Mouse (Mus musculus) hindbrain, embryonic 12.5 days (tissue): ENCODE results near the gene Kbtbd12. TPM values are rescaled to one million over a fixed set of nuclear protein-coding genes. Genes with fewer than 3 reads are reported as not detected.

Source experiments
- ATAC-seq: fragments of 200-750 bp; cut with Nextera tagmentation; 2 replicates; pipeline ENCODE4 v1.8.0; 2017; ENCODE audit warnings: moderate TSS enrichment; ENCODE audit not compliant: low FRiP score
- H3K27ac ChIP-seq: fragments of 300-500 bp; sonication (generic); 2 replicates; pipeline ENCODE4 v1.5.1; 2016; ENCODE audit warnings: mild to moderate bottlenecking
- H3K27me3 ChIP-seq: fragments of 300-500 bp; sonication (generic); 2 replicates; pipeline ENCODE4 v1.6.1; 2016; ENCODE audit warnings: mild to moderate bottlenecking
- H3K36me3 ChIP-seq: fragments of 300-500 bp; sonication (generic); 2 replicates; pipeline ENCODE4 v1.6.1; 2016; ENCODE audit warnings: mild to moderate bottlenecking
- H3K4me1 ChIP-seq: fragments of 300-500 bp; sonication (generic); 2 replicates; pipeline ENCODE4 v1.6.1; 2016
- H3K4me2 ChIP-seq: fragments of 300-500 bp; sonication (generic); replicated peaks from 2 replicates; pipeline ENCODE4 v1.6.1; 2016; ENCODE audit warnings: mild to moderate bottlenecking
- H3K4me3 ChIP-seq: fragments of 300-500 bp; sonication (generic); 2 replicates; pipeline ENCODE4 v1.5.1; 2016; ENCODE audit warnings: mild to moderate bottlenecking
- H3K9ac ChIP-seq: fragments of 300-500 bp; sonication (generic); 2 replicates; pipeline ENCODE4 v1.6.1; 2016; ENCODE audit warnings: mild to moderate bottlenecking, moderate library complexity
- H3K9me3 ChIP-seq: fragments of 300-500 bp; sonication (generic); replicated peaks from 2 replicates; pipeline ENCODE4 v1.6.1; 2016; ENCODE audit warnings: mild to moderate bottlenecking
- WGBS: fragments of 180-500 bp; shearing (Covaris S2); methylation state at CpG from one replicate; pipeline ENCODE4 v1.1.7; 2016; 5-methylcytosine and 5-hydroxymethylcytosine counted together
- polyA plus RNA-seq: library from polyadenylated mRNA; unstranded; fragments of >200 nt; fragmentation: Nextera tagmentation; extraction: Ambion mirVana; gene quantifications from 2 replicates; pipeline ENCODE4 v1.2.1, GENCODE M21; 2016

Gene Kbtbd12
- polyA plus RNA-seq, 1 experiment from 2014 or later: not detected

- H3K27me3 ChIP-seq: 0 out of 2 replicates have a peak, but pooled peaks cover 4% of the 10 kb centered on the region
- H3K27ac ChIP-seq: no peak overlapping the region
- no peak overlapping the region for H3K4me3 ChIP-seq
- no peak overlapping the region for H3K9ac ChIP-seq
- 67% methylated on average over 2 of the region's 2 CpGs for whole genome bisulfite sequencing
- ATAC-seq: no peak
- H3K4me2 ChIP-seq: no peak overlapping the region
- H3K36me3 ChIP-seq: no peaks in the 10 kb centered on the region
- peaks cover 7% of the 10 kb centered on the region; the same call in 1 of the 2 replicates for H3K4me1 ChIP-seq
- H3K9me3 ChIP-seq: no peaks in the 10 kb centered on the region
Measured at GRCm38 (mm10) chr6:88540093-88540755, 97.5 kb downstream of the Kbtbd12 start.

GRCm38 (mm10) chr6:88530306-88530705 is 107.4 kb downstream of the Kbtbd12 start:
- Histone ChIP-seq H3K27me3 (no peaks in the 10 kb centered on the region), H3K4me1 (no peaks in the 10 kb centered on the region), H3K9me3 (no peaks in the 10 kb centered on the region), H3K4me3 (no peak overlapping the region), H3K27ac (no peak overlapping the region), H3K4me2 (no peak overlapping the region), H3K36me3 (no peaks in the 10 kb centered on the region), H3K9ac (no peak overlapping the region)
- no peak for ATAC-seq

- 91% methylated on average over 4 of the region's 4 CpGs for WGBS
- Histone ChIP-seq H3K27me3 (no peaks in the 10 kb centered on the region; the same call in 1 of the 2 replicates), H3K4me2 (no peak overlapping the region), H3K4me3 (no peak overlapping the region), H3K9me3 (no peaks in the 10 kb centered on the region), H3K9ac (no peak overlapping the region), H3K36me3 (no peaks in the 10 kb centered on the region), H3K27ac (no peak overlapping the region), H3K4me1 (peaks cover 6% of the 10 kb centered on the region)
- ATAC-seq: no peak
Measured at GRCm38 (mm10) chr6:88524056-88524455, 113.7 kb downstream of the Kbtbd12 start.

- no peaks in the 10 kb centered on the region; the same call in 1 of the 2 replicates for H3K27me3 ChIP-seq
- H3K4me1 ChIP-seq: peaks cover 6% of the 10 kb centered on the region
- no peaks in the 10 kb centered on the region for H3K36me3 ChIP-seq
- H3K9ac ChIP-seq: no peak overlapping the region
- no peak overlapping the region for H3K4me3 ChIP-seq
- H3K9me3 ChIP-seq: no peaks in the 10 kb centered on the region
- H3K4me2 ChIP-seq: no peak overlapping the region
- WGBS: 92% methylated on average over 3 of the region's 3 CpGs
- no peak overlapping the region for H3K27ac ChIP-seq
- ATAC-seq: no peak
Measured at GRCm38 (mm10) chr6:88523451-88523850, 114.3 kb downstream of the Kbtbd12 start.

GRCm38 (mm10) chr6:88523043-88523442 is 114.7 kb downstream of the Kbtbd12 start:
- H3K4me2 ChIP-seq: no peak overlapping the region
- no peak for ATAC-seq
- no peak overlapping the region for H3K9ac ChIP-seq
- 77% methylated on average over 3 of the region's 3 CpGs for WGBS
- H3K27me3 ChIP-seq: no peaks in the 10 kb centered on the region; the same call in 1 of the 2 replicates
- no peaks in the 10 kb centered on the region for H3K9me3 ChIP-seq
- H3K36me3 ChIP-seq: no peaks in the 10 kb centered on the region
- H3K4me1 ChIP-seq: peaks cover 6% of the 10 kb centered on the region
- no peak overlapping the region for H3K27ac ChIP-seq
- H3K4me3 ChIP-seq: no peak overlapping the region

GRCm38 (mm10) chr6:88522606-88523005 is 115.1 kb downstream of the Kbtbd12 start:
- WGBS: 63% methylated on average over 3 of the region's 3 CpGs
- Histone ChIP-seq H3K9me3 (no peaks in the 10 kb centered on the region), H3K27me3 (no peaks in the 10 kb centered on the region; the same call in 1 of the 2 replicates), H3K4me3 (no peak overlapping the region), H3K4me1 (peaks cover 10% of the 10 kb centered on the region), H3K27ac (no peak overlapping the region), H3K36me3 (no peaks in the 10 kb centered on the region), H3K9ac (no peak overlapping the region), H3K4me2 (no peak overlapping the region)
- ATAC-seq: no peak

GRCm38 (mm10) chr6:88521821-88522220 is 115.9 kb downstream of the Kbtbd12 start:
- H3K9ac ChIP-seq: no peak overlapping the region
- WGBS: 89% methylated on average over 7 of the region's 7 CpGs
- H3K27ac ChIP-seq: no peak overlapping the region
- no peak overlapping the region for H3K4me2 ChIP-seq
- H3K36me3 ChIP-seq: no peaks in the 10 kb centered on the region
- H3K9me3 ChIP-seq: no peaks in the 10 kb centered on the region
- no peaks in the 10 kb centered on the region; the same call in 1 of the 2 replicates for H3K27me3 ChIP-seq
- peaks cover 17% of the 10 kb centered on the region for H3K4me1 ChIP-seq
- ATAC-seq: no peak
- no peak overlapping the region for H3K4me3 ChIP-seq

- peak; percentile 98 for ATAC-seq
- no peaks in the 10 kb centered on the region; the same call in 1 of the 2 replicates for H3K27me3 ChIP-seq
Measured at GRCm38 (mm10) chr6:88518404-88519263, 119.1 kb downstream of the Kbtbd12 start, which contains the start of gene Sec61a1. Sec61a1 (minus strand) TSS chr6:88518905.

GRCm38 (mm10) chr6:88517701-88518403 is 119.9 kb downstream of the Kbtbd12 start:
- no peak for ATAC-seq
- H3K9ac ChIP-seq: peak overlapping the region; percentile 94
- 17% methylated on average over 18 of the region's 18 CpGs for WGBS
- H3K4me3 ChIP-seq: peak overlapping the region; percentile 80
- H3K9me3 ChIP-seq: no peaks in the 10 kb centered on the region
- peaks cover 30% of the 10 kb centered on the region for H3K36me3 ChIP-seq
- peaks cover 23% of the 10 kb centered on the region for H3K4me1 ChIP-seq
- no peaks in the 10 kb centered on the region; the same call in 1 of the 2 replicates for H3K27me3 ChIP-seq
- peak overlapping the region; percentile 66 for H3K4me2 ChIP-seq
- H3K27ac ChIP-seq: peak overlapping the region; percentile 87

More at GRCm38 (mm10) chr6:88518404-88519263, 119.1 kb downstream of the Kbtbd12 start, which contains the start of gene Sec61a1:
- WGBS: under 1% methylated on average over 80 of the region's 80 CpGs
- no peaks in the 10 kb centered on the region for H3K9me3 ChIP-seq
- H3K9ac ChIP-seq: peak within 1 kb of the TSS; percentile 94
- H3K4me3 ChIP-seq: peak within 1 kb of the TSS; percentile 80
- peaks cover 28% of the 10 kb centered on the region for H3K36me3 ChIP-seq
- H3K4me2 ChIP-seq: peak within 1 kb of the TSS; percentile 66
- H3K4me1 ChIP-seq: peaks cover 23% of the 10 kb centered on the region
- H3K27ac ChIP-seq: peak within 1 kb of the TSS; percentile 87

- WGBS: 79% methylated on average over 5 of the region's 5 CpGs
Measured at GRCm38 (mm10) chr6:88516667-88517066, 121.1 kb downstream of the Kbtbd12 start.

GRCm38 (mm10) chr6:88515971-88516370 is 121.8 kb downstream of the Kbtbd12 start:
- no peaks in the 10 kb centered on the region for H3K9me3 ChIP-seq
- no peak overlapping the region for H3K4me3 ChIP-seq
- H3K4me1 ChIP-seq: peaks cover 23% of the 10 kb centered on the region
- WGBS: 85% methylated on average over 8 of the region's 8 CpGs
- ATAC-seq: no peak
- H3K4me2 ChIP-seq: no peak overlapping the region
- H3K36me3 ChIP-seq: peaks cover 49% of the 10 kb centered on the region
- no peak overlapping the region for H3K27ac ChIP-seq
- no peak overlapping the region for H3K9ac ChIP-seq
- H3K27me3 ChIP-seq: no peaks in the 10 kb centered on the region

More at GRCm38 (mm10) chr6:88516667-88517066, 121.1 kb downstream of the Kbtbd12 start:
- peaks cover 42% of the 10 kb centered on the region for H3K36me3 ChIP-seq
- no peak overlapping the region for H3K27ac ChIP-seq
- ATAC-seq: no peak
- no peak overlapping the region for H3K9ac ChIP-seq
- no peaks in the 10 kb centered on the region for H3K27me3 ChIP-seq
- peak overlapping the region; percentile 66; the same call in 1 of the 2 replicates for H3K4me2 ChIP-seq
- H3K4me3 ChIP-seq: no peak overlapping the region
- peaks cover 23% of the 10 kb centered on the region for H3K4me1 ChIP-seq
- H3K9me3 ChIP-seq: no peaks in the 10 kb centered on the region

- ATAC-seq: no peak
- H3K9ac ChIP-seq: no peak overlapping the region
- peaks cover 20% of the 10 kb centered on the region for H3K4me1 ChIP-seq
- H3K4me3 ChIP-seq: no peak overlapping the region
- no peak overlapping the region for H3K4me2 ChIP-seq
- H3K36me3 ChIP-seq: peaks cover 63% of the 10 kb centered on the region
- H3K9me3 ChIP-seq: no peaks in the 10 kb centered on the region
- no peaks in the 10 kb centered on the region for H3K27me3 ChIP-seq
- WGBS: 93% methylated on average over 4 of the region's 4 CpGs
- no peak overlapping the region for H3K27ac ChIP-seq
Measured at GRCm38 (mm10) chr6:88514546-88514945, 123.2 kb downstream of the Kbtbd12 start.
